16 mouse cellular contexts compared by ENCODE assay signal in the genomic region with DNA sequence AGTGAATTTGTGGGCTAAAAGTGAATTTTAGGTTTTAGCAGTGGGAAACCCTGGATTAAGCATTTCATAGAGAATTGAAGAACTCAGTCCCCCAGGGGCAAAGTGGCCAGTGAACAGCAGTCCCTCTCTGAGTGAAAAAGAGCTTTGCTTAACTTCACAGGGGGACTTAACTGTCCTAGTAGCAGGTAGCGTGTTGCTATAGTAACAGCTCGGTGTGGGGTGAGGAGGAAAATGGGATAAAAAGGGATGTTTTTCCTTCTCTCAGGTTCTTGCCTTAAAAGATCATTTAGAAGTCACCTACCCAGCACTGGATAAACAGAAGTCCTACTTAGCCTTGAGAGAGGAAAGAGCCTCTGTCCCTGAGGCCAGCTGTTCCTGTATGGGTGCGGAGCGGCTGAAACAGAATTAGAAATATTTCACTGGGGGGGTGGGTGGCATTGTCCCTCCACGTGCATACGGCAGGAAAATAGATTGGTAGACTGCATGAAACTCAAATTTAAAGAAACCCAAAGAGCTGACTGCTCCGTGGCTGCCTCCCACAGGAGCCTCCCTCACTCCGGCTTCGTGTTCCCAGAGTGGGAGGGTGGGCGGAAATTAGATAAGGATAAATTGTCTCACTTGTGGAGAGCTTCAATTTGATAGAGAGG.
DNase-seq lines count a peak whose midpoint lies in the region; ATAC-seq and TF ChIP-seq lines count a peak whose summit lies in the region.
"Had no signal": no experiment of that assay in that cellular context is flagged by ENCODE, and none has a peak within 500 bp of the region (broad histone marks: within the 10 kb centered on the region; RNA-seq: fewer than 3 reads in every experiment).

No protein-coding gene starts in this region.

- H3K36me3 ChIP-seq in hindbrain, embryonic 16.5 days (ENCODE audit: control insufficient read depth, insufficient read depth, low read length) = no peaks in the 10 kb centered on the region
- H3K36me3 ChIP-seq in hindbrain, embryonic 12.5 days = no peaks in the 10 kb centered on the region
- H3K36me3 ChIP-seq in midbrain, embryonic 11.5 days (ENCODE audit: control insufficient read depth, insufficient read depth, low read length) = no peaks in the 10 kb centered on the region
- no peaks in the 10 kb centered on the region for H3K36me3 ChIP-seq in midbrain, embryonic 10.5 days
- no peaks in the 10 kb centered on the region for H3K36me3 ChIP-seq in midbrain, postnatal 0 days (ENCODE audit: insufficient read depth, low read length)
- H3K36me3 ChIP-seq: embryonic facial prominence, embryonic 12.5 days; forebrain, embryonic 10.5 days had no signal

- peak; percentile 78 for DNase-seq in midbrain, embryonic 11.5 days (ENCODE audit: low spot score, missing footprints)
- DNase-seq in midbrain, embryonic 10.5 days (ENCODE audit: low spot score) = no peak
- peak; percentile 26 to 46 for DNase-seq in layer of hippocampus, adult 8-10 months (ENCODE audit: low spot score in 2 of 2)
- DNase-seq in midbrain, postnatal 0 days (ENCODE audit: low spot score) = peak; percentile 42
- no peak for DNase-seq in embryo, embryonic 9.5 days (ENCODE audit: extremely low spot score)
- DNase-seq: cerebellum, adult 9-11 months; lung, postnatal 10 days; spleen, adult 18-20 months had no signal

- WGBS in hindbrain, embryonic 16.5 days = 43% methylated on average over 10 of the region's 10 CpGs
- 63% methylated on average over 10 of the region's 10 CpGs for WGBS in hindbrain, embryonic 12.5 days
- WGBS in midbrain, embryonic 11.5 days = 55% methylated on average over 10 of the region's 10 CpGs
- WGBS in midbrain, embryonic 10.5 days = 58% methylated on average over 10 of the region's 10 CpGs
- WGBS in midbrain, postnatal 0 days = 40% methylated on average over 10 of the region's 10 CpGs

- no peaks in the 10 kb centered on the region for H3K27me3 ChIP-seq in hindbrain, embryonic 16.5 days (replicated peaks; ENCODE audit: control insufficient read depth, insufficient read depth, low read length)
- no peaks in the 10 kb centered on the region for H3K27me3 ChIP-seq in hindbrain, embryonic 12.5 days
- H3K27me3 ChIP-seq in midbrain, embryonic 11.5 days (ENCODE audit: control insufficient read depth, insufficient read depth, low read length) = no peaks in the 10 kb centered on the region
- no peaks in the 10 kb centered on the region for H3K27me3 ChIP-seq in midbrain, embryonic 10.5 days (ENCODE audit: low read depth, poor library complexity, severe bottlenecking)
- no peaks in the 10 kb centered on the region for H3K27me3 ChIP-seq in midbrain, postnatal 0 days (ENCODE audit: insufficient read depth, low read length)
- H3K27me3 ChIP-seq: embryonic facial prominence, embryonic 12.5 days had no signal

- ATAC-seq in hindbrain, embryonic 16.5 days = 0 out of 2 replicates have a peak, but pooled peaks have one; percentile 48
- no peak for ATAC-seq in hindbrain, embryonic 12.5 days (ENCODE audit: low FRiP score)
- no peak for ATAC-seq in midbrain, embryonic 11.5 days (ENCODE audit: low FRiP score)
- no peak for ATAC-seq in midbrain, postnatal 0 days (ENCODE audit: low FRiP score)
- ATAC-seq in megakaryocyte-erythroid progenitor cell, adult 5-6 weeks (replicated peaks; ENCODE audit: low FRiP score, low TSS enrichment, poor library complexity, severe bottlenecking) = no peak
- ATAC-seq: CD4-positive, CD25-positive, alpha-beta regulatory T cell, adult 4 months had no signal

- TF ChIP-seq CTCF in midbrain, postnatal 0 days (IDR thresholded peaks at IDR 0.05) = no peak

- H3K27ac ChIP-seq in hindbrain, embryonic 16.5 days (ENCODE audit: low read depth, low read length) = no peak overlapping the region
- no peak overlapping the region for H3K27ac ChIP-seq in hindbrain, embryonic 12.5 days
- H3K27ac ChIP-seq in midbrain, embryonic 11.5 days (ENCODE audit: low read depth, low read length) = no peak overlapping the region
- H3K27ac ChIP-seq in midbrain, embryonic 10.5 days (replicated peaks) = no peak overlapping the region
- H3K27ac ChIP-seq in midbrain, postnatal 0 days (ENCODE audit: low read depth, low read length) = peak overlapping the region; percentile 48; the same call in 1 of the 2 replicates
- H3K27ac ChIP-seq: embryonic facial prominence, embryonic 12.5 days; forebrain, embryonic 10.5 days; stomach, postnatal 0 days had no signal

- no peak overlapping the region for H3K9ac ChIP-seq in hindbrain, embryonic 16.5 days (ENCODE audit: low read depth, low read length)
- no peak overlapping the region for H3K9ac ChIP-seq in hindbrain, embryonic 12.5 days
- no peak overlapping the region for H3K9ac ChIP-seq in midbrain, embryonic 11.5 days (ENCODE audit: low read length)
- no peak overlapping the region for H3K9ac ChIP-seq in midbrain, postnatal 0 days (replicated peaks; ENCODE audit: low read length, poor library complexity, severe bottlenecking)
- H3K9ac ChIP-seq: embryonic facial prominence, embryonic 12.5 days had no signal

- no peak overlapping the region for H3K4me3 ChIP-seq in hindbrain, embryonic 16.5 days (ENCODE audit: low read length)
- H3K4me3 ChIP-seq in hindbrain, embryonic 12.5 days = no peak overlapping the region
- H3K4me3 ChIP-seq in midbrain, embryonic 11.5 days (ENCODE audit: low read depth, low read length) = no peak overlapping the region
- H3K4me3 ChIP-seq in midbrain, embryonic 10.5 days = no peak overlapping the region
- no peak overlapping the region for H3K4me3 ChIP-seq in midbrain, postnatal 0 days (ENCODE audit: low read depth, low read length)
- H3K4me3 ChIP-seq: embryonic facial prominence, embryonic 12.5 days; forebrain, embryonic 10.5 days had no signal

- no peaks in the 10 kb centered on the region for H3K9me3 ChIP-seq in hindbrain, embryonic 16.5 days (ENCODE audit: control insufficient read depth, low read length)
- no peaks in the 10 kb centered on the region for H3K9me3 ChIP-seq in hindbrain, embryonic 12.5 days (replicated peaks)
- H3K9me3 ChIP-seq in midbrain, embryonic 11.5 days (ENCODE audit: control insufficient read depth, low read length) = no peaks in the 10 kb centered on the region
- H3K9me3 ChIP-seq in midbrain, embryonic 10.5 days (replicated peaks) = no peaks in the 10 kb centered on the region
- no peaks in the 10 kb centered on the region for H3K9me3 ChIP-seq in midbrain, postnatal 0 days (ENCODE audit: low read length)
- H3K9me3 ChIP-seq: embryonic facial prominence, embryonic 12.5 days had no signal

- H3K4me1 ChIP-seq in hindbrain, embryonic 16.5 days (ENCODE audit: control insufficient read depth, insufficient read depth, low read depth, low read length) = peaks cover 6% of the 10 kb centered on the region
- 0 out of 2 replicates have a peak, but pooled peaks cover 5% of the 10 kb centered on the region for H3K4me1 ChIP-seq in hindbrain, embryonic 12.5 days
- no peaks in the 10 kb centered on the region for H3K4me1 ChIP-seq in midbrain, embryonic 11.5 days (ENCODE audit: control insufficient read depth, insufficient read depth, low read length)
- H3K4me1 ChIP-seq in midbrain, embryonic 10.5 days = peaks cover 8% of the 10 kb centered on the region
- H3K4me1 ChIP-seq in midbrain, postnatal 0 days (ENCODE audit: insufficient read depth, low read length) = peaks cover 4% of the 10 kb centered on the region; the same call in 1 of the 2 replicates

- no peak overlapping the region for H3K4me2 ChIP-seq in hindbrain, embryonic 16.5 days (ENCODE audit: low read length)
- no peak overlapping the region for H3K4me2 ChIP-seq in hindbrain, embryonic 12.5 days (replicated peaks)
- H3K4me2 ChIP-seq in midbrain, embryonic 11.5 days = no peak overlapping the region
- H3K4me2 ChIP-seq in midbrain, postnatal 0 days (ENCODE audit: low read depth, low read length, poor library complexity, severe bottlenecking) = no peak overlapping the region
- H3K4me2 ChIP-seq: embryonic facial prominence, embryonic 12.5 days; liver, embryonic 11.5 days had no signal

Comparison
In these comparisons a context has a peak if more than half of its experiments do, and no peak if none do; other contexts are left out.
1. DNase-seq: peak in midbrain, embryonic 11.5 days (single experiment), layer of hippocampus, adult 8-10 months (2 of 2) and midbrain, postnatal 0 days (single experiment); none in midbrain, embryonic 10.5 days (single experiment) and embryo, embryonic 9.5 days (single experiment).